9 mouse cellular contexts compared by ENCODE assay signal in the genomic region with DNA sequence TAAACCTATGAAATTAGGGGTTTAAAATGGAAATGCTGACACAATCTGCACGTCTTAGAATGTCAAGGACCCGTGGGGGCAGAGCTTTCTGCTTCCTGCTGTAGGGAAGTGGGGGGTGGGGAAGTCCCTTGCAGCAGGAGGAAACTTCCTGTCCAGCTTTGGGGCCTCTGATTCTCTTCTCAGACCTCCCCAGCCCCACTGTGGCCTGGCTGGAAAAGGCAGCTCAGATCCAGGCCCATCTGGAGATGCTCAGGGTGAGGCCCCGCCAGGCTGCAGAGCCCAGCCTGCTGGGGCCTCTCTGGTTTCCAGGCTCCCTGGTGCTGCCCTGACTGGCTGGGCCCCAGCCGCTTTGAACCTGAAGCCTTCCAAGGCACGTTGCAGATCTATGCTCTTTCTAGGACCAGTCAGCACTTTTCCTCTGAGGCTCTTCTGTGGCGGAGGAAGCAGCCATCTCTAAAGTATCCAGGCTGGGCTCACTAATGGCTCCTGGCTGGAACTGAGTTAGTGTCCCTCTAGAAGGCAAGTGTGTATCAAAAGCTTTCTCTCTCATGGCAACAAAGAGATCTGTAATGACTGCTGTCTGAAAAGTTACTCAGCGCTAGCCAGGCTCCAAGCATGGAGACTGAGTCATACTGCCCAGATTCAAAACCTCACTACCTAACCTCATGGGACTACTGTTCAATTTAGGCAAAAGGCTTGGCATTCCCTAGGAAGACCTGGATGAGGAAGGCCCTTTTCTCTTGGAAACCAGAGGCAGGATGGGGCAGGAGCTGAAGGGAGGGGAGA. TPM values are rescaled to one million over a fixed set of nuclear protein-coding genes. Genes with fewer than 3 reads are reported as not detected.
DNase-seq lines count a peak whose midpoint lies in the region; ATAC-seq and TF ChIP-seq lines count a peak whose summit lies in the region.
"Had no signal": no experiment of that assay in that cellular context is flagged by ENCODE, and none has a peak within 500 bp of the region (broad histone marks: within the 10 kb centered on the region; RNA-seq: fewer than 3 reads in every experiment).

No protein-coding gene starts in this region.

- 40% methylated on average over 7 of the region's 7 CpGs for WGBS in lung, postnatal 0 days
- WGBS in lung, adult 2 months, result 40% methylated on average over 7 of the region's 7 CpGs
- WGBS in intestine, embryonic 15.5 days, result 30% methylated on average over 7 of the region's 7 CpGs

- TF ChIP-seq POLR2A in lung, adult 2 months (IDR thresholded peaks at IDR 0.05; ENCODE audit: borderline replicate concordance, extremely low read depth, low read depth, low read length), result no peak

- H3K9me3 ChIP-seq in lung, postnatal 0 days (ENCODE audit: low read length), result no peaks in the 10 kb centered on the region
- H3K9me3 ChIP-seq in intestine, embryonic 15.5 days, result no peaks in the 10 kb centered on the region
- H3K9me3 ChIP-seq: heart, embryonic 13.5 days had no signal

- no peak overlapping the region for H3K4me2 ChIP-seq in lung, postnatal 0 days (replicated peaks; ENCODE audit: low read depth, low read length)
- H3K4me2 ChIP-seq in intestine, embryonic 15.5 days (replicated peaks), result no peak overlapping the region
- H3K4me2 ChIP-seq: heart, embryonic 13.5 days had no signal

- H3K36me3 ChIP-seq in lung, postnatal 0 days (ENCODE audit: insufficient read depth, low read length), result no peaks in the 10 kb centered on the region
- no peaks in the 10 kb centered on the region for H3K36me3 ChIP-seq in intestine, embryonic 15.5 days
- H3K36me3 ChIP-seq: heart, embryonic 13.5 days had no signal

- H3K4me1 ChIP-seq in lung, postnatal 0 days (ENCODE audit: insufficient read depth, low read depth, low read length), result no peaks in the 10 kb centered on the region
- H3K4me1 ChIP-seq in lung, adult 2 months (ENCODE audit: control insufficient read depth, insufficient read depth, low read length), result no peaks in the 10 kb centered on the region
- H3K4me1 ChIP-seq in intestine, embryonic 15.5 days (replicated peaks), result peaks cover 8% of the 10 kb centered on the region; the same call in 1 of the 2 replicates

- no peak overlapping the region for H3K27ac ChIP-seq in lung, postnatal 0 days (ENCODE audit: low read length)
- peak overlapping the region; percentile 54 for H3K27ac ChIP-seq in intestine, embryonic 15.5 days
- H3K27ac ChIP-seq: heart, embryonic 13.5 days had no signal

- no peak overlapping the region for H3K9ac ChIP-seq in lung, postnatal 0 days (replicated peaks; ENCODE audit: low read depth)
- H3K9ac ChIP-seq in intestine, embryonic 15.5 days, result no peak overlapping the region
- H3K9ac ChIP-seq: heart, embryonic 13.5 days had no signal

- no peak for TF ChIP-seq EP300 in lung, postnatal 0 days (IDR thresholded peaks at IDR 0.05)

- no peaks in the 10 kb centered on the region for H3K27me3 ChIP-seq in lung, postnatal 0 days (replicated peaks; ENCODE audit: insufficient read depth, low read length)
- no peaks in the 10 kb centered on the region; the same call in 1 of the 2 replicates for H3K27me3 ChIP-seq in intestine, embryonic 15.5 days (replicated peaks)

- peak; percentile 12; the same call in 1 of the 2 replicates for ATAC-seq in lung, postnatal 0 days
- ATAC-seq in intestine, embryonic 15.5 days, result peak; percentile 53; the same call in 1 of the 2 replicates

- peak; percentile 24 for DNase-seq in adrenal gland, adult 2 months
- DNase-seq in adrenal gland, postnatal 4 days (ENCODE audit: low spot score in 2 of 2), result no peak
- DNase-seq in lung, postnatal 0 days (ENCODE audit: low spot score), result peak; percentile 40
- no peak for DNase-seq in lung, adult 2 months
- DNase-seq in testis, postnatal 14 days (ENCODE audit: low spot score), result peak; percentile 40
- no peak for DNase-seq in retina, embryonic 14.5 days (ENCODE audit: low spot score)
- no peak for DNase-seq in B cell, adult 2 months

- TF ChIP-seq CTCF in lung, postnatal 0 days (IDR thresholded peaks at IDR 0.05), result no peak
- no peak for TF ChIP-seq CTCF in lung, adult 2 months (IDR thresholded peaks at IDR 0.05; ENCODE audit: insufficient read depth, low read length)

- H3K4me3 ChIP-seq in lung, postnatal 0 days (ENCODE audit: low read depth, low read length), result no peak overlapping the region
- H3K4me3 ChIP-seq in lung, adult 2 months (replicated peaks; ENCODE audit: extremely low read depth, low read depth, low read length), result no peak overlapping the region
- H3K4me3 ChIP-seq in intestine, embryonic 15.5 days (replicated peaks), result no peak overlapping the region
- H3K4me3 ChIP-seq: heart, embryonic 13.5 days had no signal

RNA-seq across cellular contexts. Expression of a gene that starts 55.8 kb away (rescaled TPM):
- total RNA-seq in adrenal gland, adult 2 months (2021), result under 1 TPM in 1 of 2 experiments, not detected in 1; 0.10 TPM
- polyA plus RNA-seq in adrenal gland, adult 2 months (2012; rRNA removed), result 0.10 and 0.27 TPM in 2 replicates
- total RNA-seq in adrenal gland, postnatal 4 days (2021), result not detected
- polyA plus RNA-seq in lung, postnatal 0 days (2015; fragmentation: Nextera tagmentation; extraction: Ambion mirVana), result 46.2 and 48.5 TPM in 2 replicates
- polyA plus RNA-seq in lung, adult 2 months (2012; rRNA removed), result 79.5 and 80.4 TPM in 2 replicates
- 0.16 TPM in 1 of 2 replicates, not detected in the other for polyA plus RNA-seq in intestine, embryonic 15.5 days (2015; fragmentation: Nextera tagmentation; extraction: Ambion mirVana)

Comparison
In these comparisons a context has a peak if more than half of its experiments do, and no peak if none do; other contexts are left out.
1. DNase-seq: peak in adrenal gland, adult 2 months (single experiment), lung, postnatal 0 days (single experiment) and testis, postnatal 14 days (single experiment); none in adrenal gland, postnatal 4 days (0 of 2), lung, adult 2 months (single experiment), retina, embryonic 14.5 days (single experiment) and B cell, adult 2 months (0 of 2).
2. RNA of a gene that starts 55.8 kb away (polyA plus RNA-seq): 79.5 to 80.4 TPM in lung, adult 2 months and 46.2 to 48.5 TPM in lung, postnatal 0 days; 0.10 to 0.27 TPM in adrenal gland, adult 2 months and 0.16 TPM in intestine, embryonic 15.5 days; every median in the first group is over 10 times any median in the second.